Mouse (Mus musculus) midbrain, embryonic 15.5 days (tissue): ENCODE results near the gene Rnf10. TPM values are rescaled to one million over a fixed set of nuclear protein-coding genes. Genes with fewer than 3 reads are reported as not detected.
A peak's percentile ranks its signal among the peaks of the same experiment; 100 is the strongest.

Experiments
- ATAC-seq: fragments of 200-750 bp; cut with Nextera tagmentation; replicated peaks from 2 replicates; pipeline ENCODE4 v1.8.0; 2017; ENCODE audit warnings: moderate TSS enrichment
- H3K27ac ChIP-seq: fragments of 300-500 bp; sonication (generic); 2 replicates; pipeline ENCODE4 v1.5.1; 2015; ENCODE audit warnings: mild to moderate bottlenecking, inconsistent platforms
- H3K27me3 ChIP-seq: fragments of 300-500 bp; sonication (generic); replicated peaks from 2 replicates; pipeline ENCODE4 v1.6.1; 2015; ENCODE audit warnings: inconsistent platforms
- H3K36me3 ChIP-seq: fragments of 300-500 bp; sonication (generic); replicated peaks from 2 replicates; pipeline ENCODE4 v1.6.1; 2015; ENCODE audit warnings: inconsistent platforms
- H3K4me1 ChIP-seq: fragments of 300-500 bp; sonication (generic); 2 replicates; pipeline ENCODE4 v1.6.1; 2015; ENCODE audit warnings: inconsistent platforms
- H3K4me2 ChIP-seq: fragments of 300-500 bp; sonication (generic); 2 replicates; pipeline ENCODE4 v1.6.1; 2015; ENCODE audit warnings: inconsistent platforms, mild to moderate bottlenecking, moderate library complexity
- H3K4me3 ChIP-seq: fragments of 300-500 bp; sonication (generic); 2 replicates; pipeline ENCODE4 v1.5.1; 2015; ENCODE audit warnings: mild to moderate bottlenecking, inconsistent platforms
- H3K9ac ChIP-seq: fragments of 300-500 bp; sonication (generic); 2 replicates; pipeline ENCODE4 v1.6.1; 2015; ENCODE audit warnings: mild to moderate bottlenecking, inconsistent platforms
- H3K9me3 ChIP-seq: fragments of 300-500 bp; sonication (generic); 2 replicates; pipeline ENCODE4 v1.6.1; 2016; ENCODE audit warnings: inconsistent platforms
- WGBS: fragments of 180-500 bp; shearing (Covaris S2); methylation state at CpG from one replicate; pipeline ENCODE4 v1.1.7; 2015; ENCODE audit warnings: mixed read lengths; 5-methylcytosine and 5-hydroxymethylcytosine counted together
- polyA plus RNA-seq: library from polyadenylated mRNA; unstranded; fragments of >200 nt; fragmentation: Nextera tagmentation; extraction: Ambion mirVana; gene quantifications from 2 replicates; pipeline ENCODE4 v1.2.1, GENCODE M21; 2015

The Rnf10 gene
- polyA plus RNA-seq, 1 experiment from 2014 or later = 202 TPM

- Histone ChIP-seq H3K4me3 (peak overlapping the region; percentile 15), H3K36me3 (no peaks in the 10 kb centered on the region), H3K27ac (peak overlapping the region; percentile 39), H3K9ac (peak overlapping the region; percentile 23; the same call in 1 of the 2 replicates), H3K4me2 (peak overlapping the region; percentile 48), H3K9me3 (no peaks in the 10 kb centered on the region), H3K4me1 (peaks cover 19% of the 10 kb centered on the region), H3K27me3 (0 out of 2 replicates have a peak, but pooled peaks cover 5% of the 10 kb centered on the region)
- 2% methylated on average over 31 of the region's 31 CpGs for WGBS
- peak; percentile 81 for ATAC-seq
Observed at GRCm38 (mm10) chr5:115204562-115205311, 68.0 kb downstream of the Rnf10 start.

DNA sequence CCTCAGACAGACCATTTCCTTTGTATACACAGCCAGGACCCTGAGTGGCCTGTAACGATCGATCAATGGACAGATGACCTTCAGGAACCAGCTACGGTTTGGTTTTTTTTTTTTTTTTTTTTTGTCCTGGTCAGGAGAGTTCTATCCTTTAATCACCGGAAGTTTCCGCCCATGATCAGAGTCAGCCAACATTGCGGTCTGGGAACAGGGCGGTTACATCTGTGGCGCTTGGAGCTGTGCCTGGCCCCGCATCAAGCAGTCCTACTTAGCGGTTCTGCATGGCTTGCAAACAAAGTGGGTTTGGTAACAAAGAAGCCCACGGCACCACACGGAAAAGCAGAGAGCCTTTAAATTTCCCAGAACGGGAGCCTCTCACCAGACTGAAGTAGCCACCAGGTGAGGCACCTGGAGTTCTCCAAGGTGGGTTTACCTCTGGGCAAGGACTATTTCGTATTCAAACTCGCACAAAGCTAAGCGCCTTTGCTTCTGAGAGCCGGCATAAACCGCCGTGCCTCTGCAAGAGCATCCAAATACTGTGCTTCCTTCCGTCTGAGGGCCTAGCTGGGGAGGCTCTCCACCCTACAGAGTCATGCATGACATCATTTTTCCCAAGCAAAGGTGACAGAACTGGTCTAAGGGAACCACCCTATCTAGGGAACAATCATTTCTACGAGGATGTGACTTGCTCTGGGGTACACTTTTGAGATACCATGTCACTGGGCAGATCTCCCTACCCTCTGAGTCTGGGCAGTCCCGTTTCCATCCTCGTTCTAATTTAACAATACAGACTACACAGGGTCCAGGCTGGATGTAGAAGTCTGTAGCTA lies 68.8 kb downstream of the Rnf10 start:
- Histone ChIP-seq H3K9me3 (no peaks in the 10 kb centered on the region), H3K27ac (peak overlapping the region; percentile 39; the same call in 1 of the 2 replicates), H3K4me3 (peak overlapping the region; percentile 15; the same call in 1 of the 2 replicates), H3K36me3 (no peaks in the 10 kb centered on the region), H3K4me1 (peaks cover 19% of the 10 kb centered on the region), H3K9ac (peak overlapping the region; percentile 23; the same call in 1 of the 2 replicates), H3K4me2 (peak overlapping the region; percentile 48), H3K27me3 (0 out of 2 replicates have a peak, but pooled peaks cover 5% of the 10 kb centered on the region)
- ATAC-seq = peak; percentile 50; the same call in 1 of the 2 replicates
- 12% methylated on average over 23 of the region's 23 CpGs for WGBS

GRCm38 (mm10) chr5:115194626-115195221 lies 78.0 kb downstream of the Rnf10 start:
- WGBS = 3% methylated on average over 12 of the region's 12 CpGs
- Histone ChIP-seq H3K9me3 (no peaks in the 10 kb centered on the region), H3K4me2 (peak overlapping the region; percentile 99), H3K9ac (no peak overlapping the region), H3K27ac (no peak overlapping the region), H3K4me1 (peaks cover 29% of the 10 kb centered on the region), H3K27me3 (peaks cover 33% of the 10 kb centered on the region), H3K4me3 (peak overlapping the region; percentile 59), H3K36me3 (no peaks in the 10 kb centered on the region)
- 0 out of 2 replicates have a peak, but pooled peaks have one; percentile 32 for ATAC-seq

- peak; percentile 75 for ATAC-seq
- no peak within 1 kb of the TSS for H3K27ac ChIP-seq
- H3K36me3 ChIP-seq = no peaks in the 10 kb centered on the region
Observed at GRCm38 (mm10) chr5:115193669-115194625, 78.8 kb downstream of the Rnf10 start, which contains the start of gene Cabp1. TSS of gene Cabp1 (minus strand) at chr5:115194381.

GRCm38 (mm10) chr5:115193226-115193625 lies 79.5 kb downstream of the Rnf10 start:
- peak overlapping the region; percentile 59 for H3K4me3 ChIP-seq
- peaks cover 29% of the 10 kb centered on the region for H3K4me1 ChIP-seq
- ATAC-seq = peak; percentile 29; the same call in 1 of the 2 replicates
- H3K27me3 ChIP-seq = peaks cover 39% of the 10 kb centered on the region
- no peak overlapping the region for H3K27ac ChIP-seq
- peak overlapping the region; percentile 57 for H3K9ac ChIP-seq
- H3K4me2 ChIP-seq = peak overlapping the region; percentile 99
- no peaks in the 10 kb centered on the region for H3K9me3 ChIP-seq
- WGBS = under 1% methylated on average over 34 of the region's 34 CpGs
- H3K36me3 ChIP-seq = no peaks in the 10 kb centered on the region

More at GRCm38 (mm10) chr5:115193669-115194625, 78.8 kb downstream of the Rnf10 start, which contains the start of gene Cabp1:
- Histone ChIP-seq H3K27me3 (peaks cover 39% of the 10 kb centered on the region), H3K9ac (peak within 1 kb of the TSS; percentile 57), H3K9me3 (no peaks in the 10 kb centered on the region), H3K4me3 (peak within 1 kb of the TSS; percentile 59), H3K4me2 (peak within 1 kb of the TSS; percentile 99), H3K4me1 (peaks cover 29% of the 10 kb centered on the region)
- under 1% methylated on average over 71 of the region's 116 CpGs for WGBS

GRCm38 (mm10) chr5:115192828-115193195 lies 79.9 kb downstream of the Rnf10 start:
- H3K4me3 ChIP-seq = peak overlapping the region; percentile 59
- H3K4me1 ChIP-seq = peaks cover 29% of the 10 kb centered on the region
- no peaks in the 10 kb centered on the region for H3K9me3 ChIP-seq
- 13% methylated on average over 7 of the region's 7 CpGs for WGBS
- H3K36me3 ChIP-seq = no peaks in the 10 kb centered on the region
- peak overlapping the region; percentile 99 for H3K4me2 ChIP-seq
- no peak for ATAC-seq
- peak overlapping the region; percentile 57 for H3K9ac ChIP-seq
- peaks cover 39% of the 10 kb centered on the region for H3K27me3 ChIP-seq
- no peak overlapping the region for H3K27ac ChIP-seq

GRCm38 (mm10) chr5:115191880-115192827 lies 80.5 kb downstream of the Rnf10 start:
- ATAC-seq = no peak
- Histone ChIP-seq H3K4me3 (peak overlapping the region; percentile 59), H3K9me3 (no peaks in the 10 kb centered on the region), H3K4me2 (peak overlapping the region; percentile 99), H3K27ac (no peak overlapping the region), H3K9ac (0 out of 2 replicates have a peak overlapping the region, but pooled peaks have one; percentile 57), H3K27me3 (peaks cover 39% of the 10 kb centered on the region), H3K4me1 (peaks cover 33% of the 10 kb centered on the region), H3K36me3 (no peaks in the 10 kb centered on the region)
- WGBS = 9% methylated on average over 29 of the region's 29 CpGs

Other genes with a start within 250 kb of the Rnf10 start
- 43.4 and 51.0 TPM in 2 replicates for gene Gm10401, start 174.6 kb downstream of the Rnf10 start, polyA plus RNA-seq
- gene Acads, start 153.6 kb downstream of the Rnf10 start, polyA plus RNA-seq = 16.0 and 19.4 TPM in 2 replicates
- gene Unc119b, start 137.9 kb downstream of the Rnf10 start, polyA plus RNA-seq = 35.1 and 38.2 TPM in 2 replicates
- gene Mlec, start 114.7 kb downstream of the Rnf10 start, polyA plus RNA-seq = 28.9 and 29.8 TPM in 2 replicates
- 5.2 and 6.0 TPM in 2 replicates for gene Cabp1, start 78.5 kb downstream of the Rnf10 start, polyA plus RNA-seq
- gene Pop5, start 37.1 kb downstream of the Rnf10 start, polyA plus RNA-seq = 93.6 and 94.4 TPM in 2 replicates
- gene Coq5, start 6.8 kb upstream of the Rnf10 start, polyA plus RNA-seq = 57.0 and 57.2 TPM in 2 replicates
- gene Dynll1, start 28.1 kb upstream of the Rnf10 start, polyA plus RNA-seq = 1,095 and 1,182 TPM in 2 replicates
- gene Srsf9, start 54.3 kb upstream of the Rnf10 start, polyA plus RNA-seq = 142 and 146 TPM in 2 replicates
- gene Gatc, start 68.3 kb upstream of the Rnf10 start, polyA plus RNA-seq = 35.6 and 39.4 TPM in 2 replicates
- 49.3 and 49.6 TPM in 2 replicates for gene Triap1, start 68.3 kb upstream of the Rnf10 start, polyA plus RNA-seq
- 1,062 and 1,092 TPM in 2 replicates for gene Cox6a1, start 76.1 kb upstream of the Rnf10 start, polyA plus RNA-seq
- 65.9 and 66.3 TPM in 2 replicates for gene Msi1, start 156.7 kb upstream of the Rnf10 start, polyA plus RNA-seq
- not detected in 2 replicates for gene Pla2g1b, start 193.4 kb upstream of the Rnf10 start, polyA plus RNA-seq
- gene Sirt4, start 211.8 kb upstream of the Rnf10 start, polyA plus RNA-seq = 31.6 and 32.6 TPM in 2 replicates
- gene Pxn, start 233.8 kb upstream of the Rnf10 start, polyA plus RNA-seq = 20.4 and 20.9 TPM in 2 replicates